Mouse (Mus musculus): ENCODE data around the gene P3h2.
A peak's percentile ranks its signal among the peaks of the same experiment; 100 is the strongest.

Gene P3h2

DNA sequence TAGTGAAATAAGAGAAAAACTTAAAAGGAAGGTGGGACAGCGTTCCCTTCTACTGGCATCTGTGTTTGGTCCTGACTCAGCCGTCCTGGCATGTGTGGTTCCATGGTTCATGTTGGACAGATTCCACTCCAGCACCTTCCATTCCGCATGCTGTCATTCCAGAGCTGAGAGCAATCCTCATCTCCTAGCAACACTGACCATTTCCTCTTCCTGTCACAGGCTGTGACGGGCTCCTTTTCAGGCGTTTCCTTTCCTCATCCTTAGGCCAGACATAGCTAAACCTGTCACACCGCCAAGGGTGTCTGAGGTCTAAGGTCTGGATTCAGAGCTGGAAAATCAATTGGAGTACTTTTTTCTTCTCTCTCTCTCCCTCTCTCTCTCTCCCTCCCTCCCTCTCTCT, 40.5 kb downstream of the P3h2 start:
- DNase-seq (ENCODE audit: low spot score) = no peak

DNA sequence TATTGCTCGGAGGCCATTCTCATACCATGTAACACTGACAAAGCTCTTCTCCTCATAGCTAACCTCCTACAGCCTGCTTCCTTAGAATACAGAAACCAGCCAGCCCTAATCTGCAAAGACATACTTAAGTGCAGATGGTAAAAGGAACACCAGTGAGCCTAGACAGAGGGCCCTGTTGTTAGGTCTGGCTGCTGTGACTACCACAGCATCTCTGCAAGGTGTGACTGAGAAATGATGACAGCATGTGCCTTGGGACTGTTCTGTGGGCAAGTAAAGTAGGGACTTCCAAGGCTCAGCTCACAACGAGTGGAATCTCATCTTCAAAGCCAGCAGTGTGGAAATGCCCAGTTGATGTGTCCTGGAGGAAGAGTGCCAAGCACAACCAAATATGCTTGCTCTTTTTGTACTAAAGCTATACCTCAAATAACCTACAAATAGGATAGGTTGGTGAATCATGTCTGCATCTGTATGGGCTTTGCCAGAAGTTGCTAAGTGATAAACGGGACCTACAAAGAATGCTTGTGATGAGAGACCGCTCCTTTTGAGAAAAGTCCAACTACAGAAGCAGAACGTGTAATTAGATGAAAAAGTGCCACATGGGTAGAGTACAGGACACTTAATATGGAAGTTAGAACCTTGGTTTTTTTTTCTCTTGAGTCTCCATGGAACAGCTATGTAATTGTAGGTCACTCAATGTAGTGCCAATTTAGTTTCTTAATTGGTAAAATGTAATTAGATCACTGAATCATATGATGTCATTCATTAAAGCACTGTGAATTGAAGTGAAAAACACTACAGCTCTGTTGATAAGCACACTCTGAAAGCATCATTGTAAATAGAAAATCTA, 45.1 kb downstream of the P3h2 start:
- DNase-seq (ENCODE audit: low spot score) = no peak

DNA sequence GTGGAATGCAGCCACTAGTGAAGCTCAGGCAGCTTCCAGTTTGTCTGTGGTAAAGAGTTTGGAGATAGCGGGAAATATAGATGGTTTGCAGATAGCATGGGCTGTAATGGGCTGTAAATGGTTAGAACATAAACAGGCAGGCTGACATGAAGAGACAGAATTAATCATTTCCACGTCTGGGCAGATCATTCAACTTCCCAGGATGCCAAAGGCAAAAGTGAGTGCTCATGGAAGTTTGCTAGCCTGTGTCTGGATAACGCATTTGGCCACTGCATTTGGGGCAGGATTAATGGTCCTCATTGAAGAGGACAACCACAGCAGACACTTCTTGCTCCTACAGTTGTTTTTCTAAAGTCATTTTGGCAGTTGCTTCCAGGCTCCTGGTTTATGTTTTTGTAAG, 52.0 kb downstream of the P3h2 start:
- no peak for DNase-seq (ENCODE audit: low spot score)

DNA sequence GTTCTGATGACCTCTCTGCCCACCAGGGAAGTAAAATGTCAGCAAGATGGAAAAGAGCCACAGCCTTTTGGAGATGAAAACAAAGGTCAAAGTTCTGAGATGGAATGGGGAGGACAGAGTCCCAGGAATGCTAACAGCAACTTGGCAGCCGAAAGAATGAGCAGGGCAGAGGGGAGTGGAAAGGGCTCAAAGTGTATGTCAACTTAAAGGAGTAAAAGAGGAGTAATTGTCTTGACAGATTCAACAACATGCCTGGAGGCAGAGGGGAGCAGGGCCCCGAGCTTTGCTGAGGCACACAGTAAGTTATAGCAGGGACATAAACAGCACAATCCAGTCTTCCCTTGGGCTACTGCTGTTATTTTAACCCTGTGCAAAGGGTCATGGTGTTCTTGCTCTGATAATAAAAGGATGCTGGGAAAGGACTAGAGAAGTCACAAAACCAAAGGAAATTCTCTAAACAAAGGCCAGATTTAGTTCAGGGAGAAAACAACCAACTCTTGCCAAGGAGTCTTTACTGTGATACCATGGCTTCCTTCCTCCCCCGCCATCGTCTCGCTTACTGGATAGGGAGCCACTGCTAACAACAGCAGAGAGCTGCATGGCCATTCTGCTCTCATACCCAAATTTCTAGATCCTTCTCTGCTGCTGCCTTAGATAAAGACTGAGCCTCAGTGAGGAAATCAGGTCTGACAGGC, 56.0 kb downstream of the P3h2 start:
- no peak for DNase-seq (ENCODE audit: low spot score)

DNA sequence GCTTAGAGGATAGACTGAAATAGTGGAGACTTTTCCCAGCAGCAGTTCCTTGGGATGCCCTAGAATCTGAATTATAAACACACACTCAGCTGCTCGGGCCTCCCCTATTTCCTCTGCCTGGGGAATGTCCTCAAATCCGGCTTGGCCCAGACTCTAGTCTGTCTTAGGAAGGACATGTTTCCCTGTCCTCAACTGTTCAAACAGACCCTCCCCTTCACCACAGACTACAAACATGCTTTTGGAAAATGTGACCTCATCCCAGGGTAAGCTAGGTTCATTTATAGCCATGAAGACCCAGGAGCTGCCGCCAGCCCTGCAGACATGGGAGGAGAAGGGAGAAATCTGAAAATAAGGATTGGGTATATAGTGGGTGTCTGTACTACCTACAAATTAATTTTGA, 57.7 kb downstream of the P3h2 start:
- no peak for DNase-seq (ENCODE audit: low spot score)

DNA sequence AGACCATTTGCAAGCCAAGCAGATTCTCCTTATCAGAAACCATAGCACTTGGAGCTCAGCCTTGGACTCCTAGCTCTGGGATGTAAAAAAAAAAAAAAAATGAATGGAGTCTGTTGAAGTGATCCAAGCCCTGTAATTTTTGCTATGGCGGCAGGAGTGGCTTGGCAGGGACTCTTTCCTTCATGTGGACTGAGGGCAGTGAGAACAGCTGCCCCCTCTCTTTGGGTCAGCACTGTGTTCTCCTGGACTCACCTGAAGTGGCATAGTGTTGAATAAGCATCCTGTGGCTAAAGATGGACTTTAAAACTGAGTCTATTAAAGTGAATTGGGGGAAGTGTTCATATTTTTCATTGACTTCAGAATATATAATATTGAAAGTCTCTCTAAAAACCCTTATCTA, 58.2 kb downstream of the P3h2 start:
- no peak for DNase-seq (ENCODE audit: low spot score)

DNA sequence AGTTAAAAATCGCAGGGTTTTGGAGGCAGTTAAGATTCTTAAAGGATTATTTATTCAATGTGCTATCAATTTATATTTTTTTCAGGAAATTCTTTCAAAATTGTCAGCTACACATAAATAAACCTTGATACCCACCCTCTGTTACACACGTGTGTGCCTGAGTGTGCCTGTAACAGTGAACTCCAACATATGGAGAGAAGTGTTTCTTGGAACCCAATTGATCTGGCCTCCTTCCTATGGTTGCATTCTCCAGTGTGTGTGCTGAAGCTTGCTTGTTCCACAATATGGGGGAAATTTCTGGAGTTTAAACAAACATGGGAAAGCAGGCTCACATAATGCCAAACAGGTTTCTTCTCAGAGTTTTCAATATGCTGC, 63.7 kb downstream of the P3h2 start:
- no peak for DNase-seq (ENCODE audit: low spot score)

DNA sequence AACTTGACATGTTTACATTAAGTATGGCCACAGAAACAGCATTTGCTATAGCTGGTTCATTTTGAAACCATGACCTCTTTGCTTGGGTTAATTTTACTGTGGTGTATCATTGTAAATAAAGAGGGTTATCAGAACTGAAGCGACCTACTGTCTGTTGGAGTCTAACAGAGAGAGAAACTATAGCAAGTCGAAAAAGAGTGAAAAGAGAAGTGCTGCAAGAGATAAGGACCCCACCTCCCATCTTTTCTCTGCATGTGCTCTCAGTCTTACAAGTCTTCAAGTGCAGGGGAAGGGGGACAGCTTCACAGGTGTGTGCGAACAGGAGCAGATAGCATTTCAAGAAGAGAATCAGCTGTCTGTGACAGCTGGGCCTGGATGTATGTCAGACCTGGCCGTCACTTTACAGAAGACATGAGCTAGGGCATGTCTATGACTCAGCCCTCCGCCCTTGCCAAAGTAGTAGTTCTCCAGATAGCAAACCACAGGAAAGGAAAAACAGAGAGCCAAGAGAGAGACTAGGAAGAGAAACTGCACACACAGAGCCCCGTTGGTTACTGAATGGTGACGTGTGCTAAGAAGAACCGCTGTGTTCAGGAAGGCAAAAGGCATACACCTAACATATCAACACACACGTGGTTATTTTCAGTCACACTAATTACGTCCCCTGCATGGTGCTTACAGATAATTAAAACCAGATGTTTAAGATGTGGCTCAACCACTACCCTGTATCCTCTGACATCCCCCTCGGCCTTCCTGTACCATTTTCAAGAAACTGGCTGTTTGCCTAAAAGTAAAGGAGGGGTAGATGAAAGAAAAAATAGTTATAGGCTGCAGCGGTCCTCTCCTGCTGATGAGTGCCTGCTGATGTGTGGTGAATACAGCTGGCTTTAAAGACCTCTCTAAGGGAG, 64.3 kb downstream of the P3h2 start:
- peak; percentile 38 for DNase-seq (ENCODE audit: low spot score)

DNA sequence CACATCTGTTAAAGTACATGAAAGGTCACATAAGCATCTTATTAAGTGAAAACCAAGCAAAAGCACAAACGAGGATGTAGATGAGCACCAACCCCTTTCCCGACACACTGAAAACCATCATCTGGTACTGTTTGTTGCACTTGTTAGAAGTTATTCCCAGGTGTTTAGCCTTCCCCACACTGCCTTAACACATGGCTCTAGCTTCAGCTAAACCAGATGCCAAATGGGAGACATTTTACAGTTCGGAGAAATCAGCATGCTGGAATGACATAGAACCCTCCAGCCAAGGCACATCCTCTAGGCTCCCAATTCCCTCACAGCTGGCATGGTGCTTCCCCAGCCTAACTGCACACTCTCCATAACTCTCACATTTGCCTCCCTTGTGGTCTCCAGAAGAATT, 66.3 kb downstream of the P3h2 start:
- DNase-seq (ENCODE audit: low spot score) = no peak

DNA sequence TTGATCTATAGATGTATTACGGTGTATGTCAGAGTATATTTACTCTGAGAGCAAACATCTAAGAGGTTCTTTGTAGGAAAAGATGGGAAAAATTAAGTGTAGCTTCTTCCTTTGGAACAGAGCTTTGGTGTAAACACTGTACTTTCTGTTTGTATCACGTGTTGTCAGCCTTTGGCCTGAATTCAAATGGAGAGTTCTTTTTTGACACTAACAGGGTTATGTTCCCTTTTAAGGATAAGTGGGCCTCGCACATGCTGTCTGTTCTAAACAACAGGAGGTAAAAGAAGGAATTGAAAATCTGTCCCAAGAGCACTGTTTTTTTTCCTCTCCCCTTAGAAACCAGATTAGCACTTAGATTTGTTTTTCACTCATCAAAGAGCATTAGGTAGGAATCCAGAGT, 70.1 kb downstream of the P3h2 start:
- DNase-seq (ENCODE audit: low spot score) = peak; percentile 20

DNA sequence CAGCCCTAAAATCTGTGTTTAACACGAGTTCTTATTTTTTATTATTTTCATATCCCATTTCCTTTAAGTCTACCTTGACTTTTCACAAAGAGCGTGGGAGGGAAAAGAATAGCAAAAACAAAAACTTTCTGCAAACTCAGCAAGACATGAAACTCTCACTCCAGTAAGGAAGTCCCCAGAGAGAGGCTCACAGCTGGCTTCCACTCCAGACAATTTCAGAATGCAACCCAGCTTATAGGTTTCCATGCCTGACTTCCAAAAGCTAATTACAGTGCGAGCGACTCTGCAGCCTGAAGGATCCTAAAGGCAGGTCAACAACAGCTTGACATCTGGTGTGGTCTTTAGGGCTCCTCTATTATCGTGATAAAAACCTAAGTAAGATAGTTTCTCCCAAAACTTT, 70.5 kb downstream of the P3h2 start:
- DNase-seq (ENCODE audit: low spot score) = no peak

DNA sequence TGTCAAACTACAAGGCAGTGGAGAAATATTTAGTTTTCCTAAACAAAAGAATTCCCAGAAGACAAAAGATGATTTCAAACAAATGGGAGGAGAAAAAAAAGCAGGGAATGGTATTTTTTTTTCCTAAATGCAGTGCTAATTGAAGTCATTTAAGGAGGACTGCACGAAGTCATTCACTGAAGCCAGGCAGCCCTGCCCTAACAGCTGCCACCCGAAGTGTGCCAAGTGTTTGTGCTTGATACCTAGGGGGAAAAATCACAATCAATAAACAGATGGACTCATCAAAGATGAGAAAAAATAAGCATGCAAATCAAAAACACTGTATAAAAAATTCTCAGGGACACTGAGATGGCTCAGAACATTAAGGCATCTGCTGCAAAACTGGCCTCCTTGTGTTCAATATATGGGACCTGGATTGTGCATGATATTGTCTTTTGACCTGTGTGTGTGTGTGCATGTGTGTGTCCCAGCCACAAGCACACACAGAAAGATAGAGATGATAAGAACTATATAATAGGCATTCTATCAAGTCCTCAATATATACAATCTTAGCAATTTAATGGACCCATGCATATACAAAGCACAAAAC, 76.1 kb downstream of the P3h2 start:
- no peak for DNase-seq (ENCODE audit: low spot score)

DNA sequence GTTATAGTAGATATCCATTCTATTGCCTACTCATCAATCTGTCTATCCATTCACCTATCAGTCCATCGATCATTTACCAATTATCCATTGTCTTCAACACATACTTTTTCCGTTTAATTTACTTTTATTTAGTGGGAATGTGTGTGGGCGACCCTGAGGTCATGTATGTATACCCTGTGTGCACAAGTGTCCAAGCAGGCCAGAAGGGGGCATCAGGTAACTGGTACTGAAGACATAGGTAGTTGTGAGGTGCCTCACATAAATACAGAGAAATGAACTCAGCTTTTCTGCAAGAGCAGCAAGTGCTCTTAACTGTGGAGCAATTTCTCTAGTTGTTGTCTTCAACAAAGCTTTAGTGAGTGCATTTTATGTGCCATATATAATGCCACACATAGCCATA, 79.2 kb downstream of the P3h2 start:
- no peak for DNase-seq (ENCODE audit: low spot score)

DNA sequence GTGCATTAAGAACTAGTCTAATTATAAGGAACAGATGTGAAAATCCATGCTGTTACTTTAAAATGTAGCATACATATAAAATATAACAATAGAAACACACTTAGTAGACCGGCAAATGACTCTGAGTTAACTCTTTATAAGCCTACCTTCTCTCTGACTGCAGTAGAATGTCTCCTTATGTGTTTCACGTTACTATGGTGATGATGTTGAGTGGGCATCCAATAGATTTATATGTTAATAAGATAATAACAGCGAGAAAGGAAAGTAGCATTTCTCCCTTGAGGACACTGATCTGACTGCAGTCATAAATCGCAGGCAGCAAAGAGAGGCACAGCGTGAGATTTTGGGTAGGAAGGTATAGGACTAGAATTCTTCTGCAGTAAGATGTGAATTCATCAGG, 81.0 kb downstream of the P3h2 start:
- no peak for DNase-seq (ENCODE audit: low spot score)

DNA sequence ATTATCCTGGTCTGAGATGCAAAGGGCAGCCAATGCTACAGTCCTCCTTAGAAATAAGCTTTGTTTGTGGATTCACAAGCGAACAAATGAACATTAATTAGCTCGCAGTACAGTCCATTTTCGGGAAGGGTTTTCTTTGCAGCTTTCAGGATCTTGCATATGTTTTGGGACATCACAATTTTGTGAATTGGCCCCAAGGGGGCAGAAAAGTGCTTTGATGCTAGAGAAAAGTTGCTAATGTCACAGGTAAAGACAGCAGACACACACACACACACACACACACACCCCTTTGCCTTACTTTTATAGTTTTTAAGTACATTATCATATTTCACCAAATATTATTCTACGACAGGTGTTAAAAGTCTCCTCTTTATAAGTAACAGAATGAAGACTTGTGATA, 82.2 kb downstream of the P3h2 start:
- no peak for DNase-seq (ENCODE audit: low spot score)

DNA sequence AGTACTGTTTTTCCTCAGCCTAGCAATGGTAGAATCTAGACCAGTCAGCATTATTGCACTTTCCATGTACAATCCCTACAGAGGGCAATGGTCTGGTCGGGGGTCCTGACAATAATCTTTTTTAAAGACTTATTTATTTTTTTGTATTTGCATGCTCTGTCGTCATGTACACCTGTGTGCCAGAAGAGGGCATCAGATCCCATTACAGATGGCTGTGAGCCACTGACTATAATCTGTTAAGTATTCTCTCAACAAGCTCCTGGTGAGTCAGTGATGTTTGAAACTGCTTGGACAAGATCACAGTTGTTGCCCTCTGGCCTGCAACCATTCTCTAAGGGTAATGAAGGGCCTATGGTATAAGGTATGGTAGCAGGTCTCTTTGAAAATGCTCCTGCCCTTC, 83.8 kb downstream of the P3h2 start:
- no peak for DNase-seq (ENCODE audit: low spot score)

DNA sequence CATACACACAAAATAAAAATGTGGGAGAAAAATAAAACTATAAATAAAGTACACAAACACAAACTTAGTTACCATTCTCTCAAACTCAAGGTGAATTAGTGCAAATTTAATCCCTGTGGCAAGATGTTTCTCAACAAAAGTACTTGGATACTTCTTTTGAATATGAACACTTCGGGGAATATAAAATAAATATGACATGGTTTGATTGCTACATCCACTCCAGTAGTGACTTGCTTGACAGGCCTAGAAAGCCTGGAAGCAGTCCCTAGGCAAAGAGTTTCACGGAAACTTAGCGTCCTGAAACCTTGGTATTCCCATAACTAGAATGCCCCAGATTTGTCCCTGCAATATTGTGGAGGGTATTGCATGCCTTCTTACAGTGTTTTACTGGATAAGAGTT, 99.8 kb downstream of the P3h2 start:
- DNase-seq (ENCODE audit: low spot score) = no peak

DNA sequence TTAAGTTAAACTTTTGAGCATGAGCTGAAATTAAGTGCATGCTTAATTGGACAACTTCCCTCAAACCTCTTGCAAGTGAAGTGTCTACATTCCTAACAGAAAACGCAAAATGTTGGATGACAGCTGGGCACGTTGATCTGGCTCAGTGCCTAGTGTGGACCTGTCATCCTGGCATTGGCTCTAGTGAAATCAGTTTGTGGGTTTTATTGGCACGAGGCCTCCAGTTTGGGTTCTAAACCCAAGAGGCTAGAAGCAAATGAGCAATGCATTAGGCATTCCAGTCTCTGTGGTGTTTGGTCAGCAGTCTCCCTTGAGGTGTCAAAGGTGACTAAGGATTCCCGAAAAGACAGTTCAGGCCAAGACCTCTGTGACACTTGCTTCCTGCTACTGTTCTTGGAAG, 102.3 kb downstream of the P3h2 start:
- DNase-seq (ENCODE audit: low spot score) = no peak

DNA sequence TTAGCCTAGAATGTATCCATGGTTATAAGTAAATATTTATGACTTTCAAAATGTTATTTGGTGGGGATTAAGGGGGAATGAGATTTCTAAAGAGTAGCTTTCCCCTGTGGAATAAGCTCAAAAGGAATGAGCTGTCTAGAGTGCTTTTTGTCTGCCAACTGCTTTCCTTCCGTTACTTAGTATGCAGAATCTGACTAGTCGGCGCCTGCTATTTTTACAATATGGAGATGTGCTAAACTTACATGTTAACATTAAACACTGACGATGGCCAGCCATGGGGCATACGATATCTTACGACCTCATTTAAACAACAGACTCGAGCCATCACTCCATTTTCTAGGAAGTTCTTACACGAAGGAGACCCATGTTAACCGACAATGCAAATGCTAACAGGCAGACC, 102.7 kb downstream of the P3h2 start:
- DNase-seq (ENCODE audit: low spot score) = no peak

DNA sequence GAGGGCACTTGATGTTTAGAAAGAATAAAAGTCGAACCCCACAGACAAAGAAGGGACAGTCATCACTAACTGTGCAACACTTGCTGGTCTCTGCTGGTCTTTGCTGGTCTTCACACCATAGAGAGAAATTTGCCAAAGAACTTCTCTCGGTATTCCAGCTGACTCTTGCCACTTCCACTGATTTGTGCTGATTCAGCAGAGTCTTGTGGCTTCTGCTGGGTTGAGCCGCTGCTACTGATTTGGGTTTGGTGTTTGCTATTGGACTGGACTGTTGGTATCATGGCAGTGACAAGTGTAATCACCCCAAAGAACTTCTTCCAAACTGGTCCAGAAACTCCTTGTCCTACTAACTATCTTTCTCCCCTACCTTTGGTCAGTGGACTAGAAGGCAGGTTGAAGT, 111.0 kb downstream of the P3h2 start:
- DNase-seq (ENCODE audit: low spot score) = no peak

DNA sequence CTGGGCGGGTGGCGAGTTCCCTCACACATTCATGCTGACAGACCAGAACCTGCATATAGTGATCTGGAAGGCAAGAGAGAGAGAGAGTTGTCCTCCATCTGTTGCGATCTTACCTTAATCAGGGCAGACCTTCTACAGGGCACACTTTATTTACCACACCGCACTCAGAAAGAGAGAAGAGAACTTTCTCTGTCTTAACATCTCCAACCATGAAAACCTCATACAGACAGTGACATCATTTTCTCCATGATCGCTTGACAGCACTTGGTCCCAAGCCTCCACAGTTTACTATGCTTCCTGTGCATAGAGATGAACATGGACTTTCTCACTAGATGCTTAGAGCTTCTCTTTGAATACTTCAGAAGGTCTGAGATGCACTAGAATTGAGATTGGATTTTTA, 118.4 kb downstream of the P3h2 start:
- DNase-seq (ENCODE audit: low spot score) = no peak

DNA sequence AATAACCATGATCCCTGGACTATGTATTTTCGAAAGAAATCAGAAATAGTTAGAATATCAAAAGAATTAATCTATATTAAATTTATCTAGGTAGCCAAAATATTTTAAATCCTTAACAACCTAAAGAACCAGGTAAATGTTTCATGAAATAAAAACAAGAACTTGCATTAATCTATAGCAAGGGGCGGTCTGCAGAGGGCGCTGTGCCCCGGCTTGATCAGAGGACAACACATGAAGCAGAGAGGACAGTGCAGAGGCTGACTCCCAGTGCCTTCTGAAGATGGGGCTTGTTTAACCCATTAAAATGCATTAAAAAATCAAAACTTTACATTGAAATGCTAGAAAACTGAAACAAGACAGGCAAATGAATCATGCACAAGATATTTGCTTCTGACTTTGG, 121.9 kb downstream of the P3h2 start:
- peak; percentile 14 for DNase-seq (ENCODE audit: low spot score)

Data from layer of hippocampus, adult 11-12 months (tissue).